Mouse (Mus musculus) brain, embryonic 14.5 days (tissue): ENCODE data around the gene Dync1li1. TPM values are rescaled to one million over a fixed set of nuclear protein-coding genes. Genes with fewer than 3 reads are reported as not detected.

Experiments used
- DNase-seq: peaks from one replicate; pipeline ENCODE4 v3.0.0-alpha.2; 2011; ENCODE audit warnings: low read depth
- CTCF ChIP-seq: fragments of 200-500 bp; IDR thresholded peaks from 2 replicates; pipeline ENCODE4 v1.5.1; 2012; ENCODE audit warnings: inconsistent platforms, mild to moderate bottlenecking, moderate library complexity, borderline replicate concordance; ENCODE audit not compliant: insufficient read depth, insufficient read length; ENCODE audit errors: extremely low read depth
- POLR2A ChIP-seq: fragments of 200-500 bp; IDR thresholded peaks from 2 replicates; pipeline ENCODE4 v1.6.1; 2012; ENCODE audit warnings: mild to moderate bottlenecking, inconsistent platforms, borderline replicate concordance; ENCODE audit not compliant: poor library complexity, insufficient read depth, insufficient read length, severe bottlenecking; ENCODE audit errors: extremely low read depth
- polyA plus RNA-seq: library from polyadenylated mRNA; depleted of rRNA; stranded (reverse); fragments of >200 nt; gene quantifications from 2 replicates; pipeline ENCODE4 v1.2.3, GENCODE M21; 2012; rRNA removed

The Dync1li1 gene
- polyA plus RNA-seq, 1 experiment = 87.4 TPM

GRCm38 (mm10) chr9:114752311-114752710 is 63.7 kb downstream of the Dync1li1 start:
- no peak for DNase-seq
- no peak for TF ChIP-seq CTCF
- no peak for TF ChIP-seq POLR2A

- TF ChIP-seq CTCF (peak; percentile 97), POLR2A (no peak)
Observed at GRCm38 (mm10) chr9:114752863-114753484, 64.4 kb downstream of the Dync1li1 start.

GRCm38 (mm10) chr9:114758272-114758671 is 69.7 kb downstream of the Dync1li1 start:
- TF ChIP-seq CTCF (no peak), POLR2A (no peak)
- no peak for DNase-seq

More at GRCm38 (mm10) chr9:114752863-114753484, 64.4 kb downstream of the Dync1li1 start:
- DNase-seq = peak; percentile 94

GRCm38 (mm10) chr9:114758801-114759200 is 70.2 kb downstream of the Dync1li1 start:
- TF ChIP-seq CTCF = no peak
- TF ChIP-seq POLR2A = no peak

GRCm38 (mm10) chr9:114759886-114760285 is 71.3 kb downstream of the Dync1li1 start:
- TF ChIP-seq CTCF (no peak), POLR2A (no peak)
- DNase-seq = peak; percentile 36

More at GRCm38 (mm10) chr9:114758801-114759200, 70.2 kb downstream of the Dync1li1 start:
- DNase-seq = no peak

GRCm38 (mm10) chr9:114760353-114760752 is 71.8 kb downstream of the Dync1li1 start:
- TF ChIP-seq CTCF = no peak
- TF ChIP-seq POLR2A = no peak
- DNase-seq = no peak

GRCm38 (mm10) chr9:114761848-114762247 is 73.3 kb downstream of the Dync1li1 start:
- TF ChIP-seq POLR2A = no peak
- no peak for TF ChIP-seq CTCF
- DNase-seq = no peak

GRCm38 (mm10) chr9:114763341-114763740 is 74.8 kb downstream of the Dync1li1 start:
- TF ChIP-seq CTCF (peak; percentile 60), POLR2A (no peak)
- DNase-seq = peak; percentile 52

- TF ChIP-seq CTCF = no peak
- no peak for TF ChIP-seq POLR2A
- peak; percentile 95 for DNase-seq
Observed at GRCm38 (mm10) chr9:114767030-114767429, 78.4 kb downstream of the Dync1li1 start.

- DNase-seq = no peak
- no peak for TF ChIP-seq POLR2A
- TF ChIP-seq CTCF = no peak
Observed at GRCm38 (mm10) chr9:114767507-114767906, 78.9 kb downstream of the Dync1li1 start.

- TF ChIP-seq CTCF = no peak
- DNase-seq = no peak
Observed at GRCm38 (mm10) chr9:114768066-114768465, 79.5 kb downstream of the Dync1li1 start.

- no peak for TF ChIP-seq POLR2A
- no peak for DNase-seq
Observed at GRCm38 (mm10) chr9:114770224-114770623, 81.6 kb downstream of the Dync1li1 start.

GRCm38 (mm10) chr9:114771565-114771964 is 83.0 kb downstream of the Dync1li1 start:
- no peak for DNase-seq
- TF ChIP-seq POLR2A (no peak), CTCF (no peak)

Other genes with a start within 250 kb of the Dync1li1 start
- 0.05 TPM in 1 of 2 replicates, not detected in the other for gene Ccr4, start 183.9 kb upstream of the Dync1li1 start, polyA plus RNA-seq
- gene C130032M10Rik, start 173.1 kb upstream of the Dync1li1 start, polyA plus RNA-seq = not detected in 2 replicates
- 0.13 and 0.31 TPM in 2 replicates for gene Trim71, start 124.4 kb upstream of the Dync1li1 start, polyA plus RNA-seq
- 64.4 and 67.7 TPM in 2 replicates for gene Cnot10, start 48.6 kb upstream of the Dync1li1 start, polyA plus RNA-seq
- gene Cmtm6, start 42.3 kb downstream of the Dync1li1 start, polyA plus RNA-seq = 14.0 and 14.2 TPM in 2 replicates
- 17.5 and 22.9 TPM in 2 replicates for gene Cmtm7, start 93.1 kb downstream of the Dync1li1 start, polyA plus RNA-seq
- gene Cmtm8, start 155.4 kb downstream of the Dync1li1 start, polyA plus RNA-seq = 7.8 and 8.0 TPM in 2 replicates
- 27.4 and 30.3 TPM in 2 replicates for gene Gpd1l, start 245.2 kb downstream of the Dync1li1 start, polyA plus RNA-seq